20 mouse cellular contexts compared by ENCODE assay signal in the genomic region with DNA sequence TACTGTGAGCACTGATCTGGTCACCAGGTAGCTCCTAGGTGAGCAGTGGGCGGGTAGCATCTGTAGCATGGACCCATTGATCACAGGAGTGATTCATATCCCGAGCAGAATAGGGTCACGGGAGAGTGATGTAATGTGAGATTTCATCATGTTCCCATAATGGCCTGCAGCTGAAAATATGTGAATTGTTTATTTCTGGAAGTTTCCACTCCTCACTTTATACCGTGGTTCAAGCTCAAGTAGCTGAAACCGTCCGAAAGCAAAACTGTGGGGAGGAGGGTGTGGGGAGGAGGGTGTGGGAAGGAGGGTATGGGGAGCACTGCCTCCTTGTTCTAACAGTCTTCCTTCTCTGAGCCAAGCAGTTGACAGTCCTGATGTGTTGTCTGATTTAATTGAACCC. TPM values are rescaled to one million over a fixed set of nuclear protein-coding genes. Genes with fewer than 3 reads are reported as not detected.
DNase-seq lines count a peak whose midpoint lies in the region; ATAC-seq lines count a peak whose summit lies in the region.
"Had no signal": no experiment of that assay in that cellular context is flagged by ENCODE, and none has a peak within 500 bp of the region (broad histone marks: within the 10 kb centered on the region; RNA-seq: fewer than 3 reads in every experiment).

No protein-coding gene starts in this region.

- no peak overlapping the region for H3K4me3 ChIP-seq in hindbrain, embryonic 14.5 days (replicated peaks; ENCODE audit: low read length)
- no peak overlapping the region for H3K4me3 ChIP-seq in hindbrain, embryonic 10.5 days
- no peak overlapping the region for H3K4me3 ChIP-seq in lung, embryonic 16.5 days (ENCODE audit: low read length)
- H3K4me3 ChIP-seq: embryonic facial prominence, embryonic 15.5 days; erythroblast, embryonic 14.5 days; forebrain, embryonic 10.5 days; heart, adult 2 months; heart, embryonic 15.5 days; hindbrain, embryonic 15.5 days had no signal

- DNase-seq in hindbrain, embryonic 14.5 days (ENCODE audit: low spot score): no peak
- no peak for DNase-seq in hindbrain, embryonic 10.5 days (ENCODE audit: low spot score)
- DNase-seq in lung, postnatal 25 days (ENCODE audit: low spot score): no peak
- DNase-seq in 3T3-L1 (ENCODE audit: low read depth, low spot score): peak; percentile 8
- DNase-seq in brain, adult 2 months (ENCODE audit: low read depth, low spot score): peak; percentile 25
- no peak for DNase-seq in frontal cortex, postnatal 36 days (ENCODE audit: low spot score in 2 of 2)
- DNase-seq: cerebellum, adult 11 months; cerebellum, adult 8-10 months; cerebellum, postnatal 14 days; embryo, embryonic 11 days; heart, adult 2 months; heart, postnatal 14 days had no signal

- no peak overlapping the region for H3K9ac ChIP-seq in hindbrain, embryonic 14.5 days
- no peak overlapping the region for H3K9ac ChIP-seq in lung, embryonic 16.5 days (ENCODE audit: low read length)
- H3K9ac ChIP-seq: embryonic facial prominence, embryonic 15.5 days; heart, embryonic 15.5 days; hindbrain, embryonic 15.5 days had no signal

- 83% methylated on average over 6 of the region's 6 CpGs for WGBS in hindbrain, embryonic 14.5 days
- WGBS in hindbrain, embryonic 10.5 days: 86% methylated on average over 6 of the region's 6 CpGs
- WGBS in lung, embryonic 16.5 days: 40% methylated on average over 6 of the region's 6 CpGs

- H3K36me3 ChIP-seq in hindbrain, embryonic 14.5 days (replicated peaks; ENCODE audit: control insufficient read depth, insufficient read depth): no peaks in the 10 kb centered on the region
- no peaks in the 10 kb centered on the region for H3K36me3 ChIP-seq in hindbrain, embryonic 10.5 days
- H3K36me3 ChIP-seq in lung, embryonic 16.5 days (ENCODE audit: control insufficient read depth, insufficient read depth, low read length): no peaks in the 10 kb centered on the region
- H3K36me3 ChIP-seq: embryonic facial prominence, embryonic 15.5 days; forebrain, embryonic 10.5 days; heart, embryonic 15.5 days; hindbrain, embryonic 15.5 days had no signal

- no peaks in the 10 kb centered on the region for H3K9me3 ChIP-seq in hindbrain, embryonic 14.5 days (ENCODE audit: control insufficient read depth, low read length)
- no peaks in the 10 kb centered on the region for H3K9me3 ChIP-seq in hindbrain, embryonic 10.5 days
- no peaks in the 10 kb centered on the region for H3K9me3 ChIP-seq in lung, embryonic 16.5 days (ENCODE audit: control insufficient read depth, low read length)
- H3K9me3 ChIP-seq: embryonic facial prominence, embryonic 15.5 days; heart, embryonic 15.5 days; hindbrain, embryonic 15.5 days had no signal

- no peak for ATAC-seq in hindbrain, embryonic 14.5 days (ENCODE audit: low FRiP score)
- peak; percentile 71 for ATAC-seq in lung, embryonic 16.5 days (ENCODE audit: low read depth)
- ATAC-seq: forebrain, embryonic 14.5 days had no signal

- H3K4me1 ChIP-seq in hindbrain, embryonic 14.5 days (replicated peaks; ENCODE audit: control insufficient read depth, insufficient read depth, low read length): no peaks in the 10 kb centered on the region
- H3K4me1 ChIP-seq in hindbrain, embryonic 10.5 days (replicated peaks): peaks cover 7% of the 10 kb centered on the region
- H3K4me1 ChIP-seq in lung, embryonic 16.5 days (replicated peaks; ENCODE audit: control insufficient read depth, insufficient read depth, low read length): no peaks in the 10 kb centered on the region
- H3K4me1 ChIP-seq: embryonic facial prominence, embryonic 15.5 days; heart, embryonic 15.5 days; hindbrain, embryonic 15.5 days had no signal

- no peaks in the 10 kb centered on the region for H3K27me3 ChIP-seq in hindbrain, embryonic 14.5 days (ENCODE audit: control insufficient read depth, insufficient read depth, low read length)
- no peaks in the 10 kb centered on the region for H3K27me3 ChIP-seq in hindbrain, embryonic 10.5 days (ENCODE audit: insufficient read depth, poor library complexity, severe bottlenecking)
- no peaks in the 10 kb centered on the region for H3K27me3 ChIP-seq in lung, embryonic 16.5 days (ENCODE audit: control insufficient read depth, insufficient read depth, low read depth, low read length)
- H3K27me3 ChIP-seq: embryonic facial prominence, embryonic 15.5 days; heart, embryonic 15.5 days; hindbrain, embryonic 15.5 days had no signal

- H3K4me2 ChIP-seq in hindbrain, embryonic 14.5 days (replicated peaks): no peak overlapping the region
- no peak overlapping the region for H3K4me2 ChIP-seq in lung, embryonic 16.5 days (ENCODE audit: low read depth, low read length)
- H3K4me2 ChIP-seq: embryonic facial prominence, embryonic 15.5 days; heart, embryonic 11.5 days; heart, embryonic 15.5 days; hindbrain, embryonic 15.5 days had no signal

- peak overlapping the region; percentile 7; the same call in 1 of the 2 replicates for H3K27ac ChIP-seq in hindbrain, embryonic 14.5 days
- H3K27ac ChIP-seq in hindbrain, embryonic 10.5 days: no peak overlapping the region
- H3K27ac ChIP-seq in lung, embryonic 16.5 days (ENCODE audit: low read length): no peak overlapping the region
- H3K27ac ChIP-seq: embryonic facial prominence, embryonic 15.5 days; forebrain, embryonic 10.5 days; heart, adult 2 months; heart, embryonic 15.5 days; hindbrain, embryonic 15.5 days had no signal

RNA-seq across cellular contexts. Expression of a gene that starts 54.3 kb away (rescaled TPM):
- polyA plus RNA-seq in hindbrain, embryonic 14.5 days (2014; fragmentation: Nextera tagmentation; extraction: Ambion mirVana): 3.0 and 4.0 TPM in 2 replicates
- polyA plus RNA-seq in hindbrain, embryonic 10.5 days (2016; fragmentation: Nextera tagmentation; extraction: Ambion mirVana): 0.33 and 0.45 TPM in 2 replicates
- polyA plus RNA-seq in lung, embryonic 16.5 days (2015; fragmentation: Nextera tagmentation; extraction: Ambion mirVana): 0.10 and 0.20 TPM in 2 replicates
- polyA plus RNA-seq: erythroblast, embryonic 14.5 days; heart, embryonic 11.5 days had no signal

Comparison
In these comparisons a context has a peak if more than half of its experiments do, and no peak if none do; other contexts are left out.
1. DNase-seq: peak in 3T3-L1 (single experiment) and brain, adult 2 months (single experiment); none in hindbrain, embryonic 14.5 days (single experiment), hindbrain, embryonic 10.5 days (single experiment), lung, postnatal 25 days (single experiment) and frontal cortex, postnatal 36 days (0 of 2).